Mouse (Mus musculus) intestine, embryonic 16.5 days (tissue): ENCODE results near the gene Tenm3. TPM values are rescaled to one million over a fixed set of nuclear protein-coding genes. Genes with fewer than 3 reads are reported as not detected.

Experiments
- ATAC-seq: fragments of 200-750 bp; cut with Nextera tagmentation; 2 replicates; pipeline ENCODE4 v1.8.0; 2017; ENCODE audit warnings: moderate TSS enrichment, moderate library complexity
- H3K27ac ChIP-seq: fragments of 300-500 bp; sonication (generic); 2 replicates; pipeline ENCODE4 v1.5.1; 2014; ENCODE audit warnings: mild to moderate bottlenecking, low read length
- H3K27me3 ChIP-seq: fragments of 300-500 bp; sonication (generic); replicated peaks from 2 replicates; pipeline ENCODE4 v1.6.1; 2014; ENCODE audit warnings: low read length, control low read depth, mixed read lengths; ENCODE audit not compliant: control insufficient read depth, insufficient read depth
- H3K36me3 ChIP-seq: fragments of 300-500 bp; sonication (generic); 2 replicates; pipeline ENCODE4 v1.6.1; 2014; ENCODE audit warnings: low read length, control low read depth; ENCODE audit not compliant: control insufficient read depth, insufficient read depth
- H3K4me1 ChIP-seq: fragments of 300-500 bp; sonication (generic); 2 replicates; pipeline ENCODE4 v1.6.1; 2014; ENCODE audit warnings: low read length, control low read depth, mixed read lengths; ENCODE audit not compliant: control insufficient read depth, insufficient read depth
- H3K4me2 ChIP-seq: fragments of 300-500 bp; sonication (generic); 2 replicates; pipeline ENCODE4 v1.6.1; 2014; ENCODE audit warnings: low read depth, low read length, control low read depth
- H3K4me3 ChIP-seq: fragments of 300-500 bp; sonication (generic); 2 replicates; pipeline ENCODE4 v1.5.1; 2014; ENCODE audit warnings: mild to moderate bottlenecking, low read length
- H3K9ac ChIP-seq: fragments of 300-500 bp; sonication (generic); 2 replicates; pipeline ENCODE4 v1.6.1; 2014; ENCODE audit warnings: low read depth, low read length
- H3K9me3 ChIP-seq: fragments of 300-500 bp; sonication (generic); 2 replicates; pipeline ENCODE4 v1.6.1; 2016; ENCODE audit warnings: low read length, control low read depth; ENCODE audit not compliant: control insufficient read depth
- WGBS: fragments of 180-500 bp; shearing (Covaris S2); extraction: QIAGEN DNeasy Blood & Tissue Kit; methylation state at CpG from one replicate; pipeline ENCODE4 v1.1.7; 2014; 5-methylcytosine and 5-hydroxymethylcytosine counted together
- polyA plus RNA-seq: library from polyadenylated mRNA; unstranded; fragments of >200 nt; fragmentation: Nextera tagmentation; extraction: Ambion mirVana; gene quantifications from 2 replicates; pipeline ENCODE4 v1.2.1, GENCODE M21; 2015

Tenm3 gene
- polyA plus RNA-seq, 1 experiment from 2014 or later = 11.3 TPM

DNA sequence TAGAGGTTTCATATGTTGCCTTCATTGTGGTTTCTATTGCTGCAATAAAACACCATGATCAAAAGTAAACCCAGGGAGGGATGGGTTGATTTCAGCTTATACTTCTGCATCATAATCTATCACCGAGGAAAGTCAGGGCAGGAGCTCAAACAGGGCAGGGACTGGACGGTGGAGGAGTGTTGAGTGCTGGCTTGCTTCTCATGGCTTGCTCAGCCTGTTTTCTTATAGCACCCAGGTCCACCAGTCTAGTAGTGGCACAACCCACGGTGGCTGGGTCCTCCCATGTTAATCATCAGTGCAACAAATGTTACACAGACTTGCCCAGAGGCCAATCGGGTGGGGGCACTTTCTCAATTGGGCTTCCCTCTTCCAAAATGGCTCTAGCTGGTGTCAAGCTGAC, 205.6 kb downstream of the Tenm3 start:
- no peak overlapping the region for H3K9ac ChIP-seq
- no peak overlapping the region for H3K4me2 ChIP-seq
- WGBS = 72% methylated on average over 4 of the region's 4 CpGs
- no peaks in the 10 kb centered on the region for H3K36me3 ChIP-seq
- ATAC-seq = no peak; the same call in 1 of the 2 replicates
- H3K4me1 ChIP-seq = peaks cover 5% of the 10 kb centered on the region; the same call in 1 of the 2 replicates
- no peak overlapping the region for H3K27ac ChIP-seq
- no peaks in the 10 kb centered on the region for H3K9me3 ChIP-seq
- H3K4me3 ChIP-seq = no peak overlapping the region
- no peaks in the 10 kb centered on the region for H3K27me3 ChIP-seq

GRCm38 (mm10) chr8:48636979-48637378, 206.8 kb downstream of the Tenm3 start:
- H3K4me1 ChIP-seq = peaks cover 5% of the 10 kb centered on the region; the same call in 1 of the 2 replicates
- ATAC-seq = peak; percentile 73
- H3K36me3 ChIP-seq = no peaks in the 10 kb centered on the region
- no peak overlapping the region for H3K9ac ChIP-seq
- no peak overlapping the region for H3K4me3 ChIP-seq
- no peaks in the 10 kb centered on the region for H3K27me3 ChIP-seq
- no peaks in the 10 kb centered on the region for H3K9me3 ChIP-seq
- peak overlapping the region; percentile 6; the same call in 1 of the 2 replicates for H3K27ac ChIP-seq
- WGBS = 72% methylated on average over 5 of the region's 5 CpGs
- no peak overlapping the region for H3K4me2 ChIP-seq

DNA sequence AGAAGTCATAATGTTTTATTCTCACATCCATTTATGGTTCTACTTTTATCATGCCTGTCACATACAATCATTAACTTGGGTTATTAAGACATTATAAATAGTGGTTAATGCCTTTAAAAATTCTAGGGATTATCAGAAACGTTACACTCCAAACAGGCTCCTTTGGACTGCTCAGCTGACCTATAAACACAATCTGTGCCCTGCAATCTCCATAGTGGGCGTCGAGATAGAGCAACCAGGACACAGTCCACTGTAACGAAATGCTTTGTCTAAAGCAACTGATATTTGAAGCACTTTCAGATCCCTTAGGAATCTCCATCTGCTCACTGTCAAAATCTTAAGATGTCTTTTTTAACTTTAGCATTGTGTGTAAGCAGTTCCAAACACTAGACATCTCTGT, 207.9 kb downstream of the Tenm3 start:
- no peak overlapping the region for H3K27ac ChIP-seq
- H3K9ac ChIP-seq = no peak overlapping the region
- H3K27me3 ChIP-seq = no peaks in the 10 kb centered on the region
- no peak overlapping the region for H3K4me3 ChIP-seq
- H3K9me3 ChIP-seq = no peaks in the 10 kb centered on the region
- H3K36me3 ChIP-seq = no peaks in the 10 kb centered on the region
- ATAC-seq = peak; percentile 60
- H3K4me1 ChIP-seq = peaks cover 5% of the 10 kb centered on the region; the same call in 1 of the 2 replicates
- 34% methylated on average over 4 of the region's 4 CpGs for WGBS
- H3K4me2 ChIP-seq = no peak overlapping the region

- Histone ChIP-seq H3K4me2 (no peak overlapping the region), H3K36me3 (no peaks in the 10 kb centered on the region), H3K4me1 (peaks cover 5% of the 10 kb centered on the region; the same call in 1 of the 2 replicates), H3K9ac (no peak overlapping the region), H3K9me3 (no peaks in the 10 kb centered on the region), H3K27ac (no peak overlapping the region), H3K4me3 (no peak overlapping the region), H3K27me3 (no peaks in the 10 kb centered on the region)
- ATAC-seq = no peak
- WGBS = 50% methylated on average over 8 of the region's 8 CpGs
Observed at GRCm38 (mm10) chr8:48633426-48633825, 210.3 kb downstream of the Tenm3 start.

- no peaks in the 10 kb centered on the region for H3K27me3 ChIP-seq
- no peaks in the 10 kb centered on the region for H3K9me3 ChIP-seq
- no peak overlapping the region for H3K27ac ChIP-seq
- no peak overlapping the region for H3K9ac ChIP-seq
- no peak overlapping the region for H3K4me3 ChIP-seq
- WGBS = 90% methylated on average over 11 of the region's 11 CpGs
- no peaks in the 10 kb centered on the region for H3K36me3 ChIP-seq
- no peak for ATAC-seq
- no peaks in the 10 kb centered on the region for H3K4me1 ChIP-seq
- no peak overlapping the region for H3K4me2 ChIP-seq
Observed at GRCm38 (mm10) chr8:48622517-48623153, 221.1 kb downstream of the Tenm3 start.

GRCm38 (mm10) chr8:48615088-48615487, 228.7 kb downstream of the Tenm3 start:
- Histone ChIP-seq H3K4me1 (no peaks in the 10 kb centered on the region; the same call in 1 of the 2 replicates), H3K4me3 (no peak overlapping the region), H3K27ac (no peak overlapping the region), H3K9me3 (no peaks in the 10 kb centered on the region), H3K4me2 (no peak overlapping the region), H3K36me3 (no peaks in the 10 kb centered on the region), H3K9ac (no peak overlapping the region), H3K27me3 (no peaks in the 10 kb centered on the region)
- no peak for ATAC-seq
- WGBS = 38% methylated on average over 8 of the region's 8 CpGs

DNA sequence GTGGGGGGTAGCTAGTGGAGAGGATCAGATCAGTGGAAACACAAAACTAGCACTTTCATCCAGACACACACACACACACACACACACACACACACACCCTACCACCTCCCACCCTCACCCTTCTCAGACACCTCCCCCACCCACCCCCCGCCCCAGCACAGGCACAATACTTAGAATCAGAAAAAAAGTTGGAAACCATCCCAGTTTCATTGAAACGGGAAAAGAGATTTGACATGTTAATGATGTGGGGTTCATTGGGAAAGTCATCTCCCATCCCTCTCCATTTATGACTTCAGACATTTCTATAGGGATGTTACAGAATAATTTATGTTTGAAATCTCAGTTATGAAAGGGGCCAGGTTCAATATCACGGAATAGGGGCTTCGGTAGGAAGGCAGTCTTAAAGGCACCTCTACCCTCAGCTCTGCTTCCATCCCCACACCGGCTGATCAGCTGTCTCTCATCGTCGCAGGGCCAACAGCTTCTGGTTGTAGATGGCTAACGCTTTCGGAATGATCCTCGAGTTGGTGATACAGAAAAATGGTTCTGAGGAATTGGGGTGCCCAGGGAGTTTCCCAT, 231.7 kb downstream of the Tenm3 start:
- H3K4me3 ChIP-seq = no peak overlapping the region
- 81% methylated on average over 10 of the region's 10 CpGs for WGBS
- no peak for ATAC-seq
- H3K4me2 ChIP-seq = no peak overlapping the region
- no peak overlapping the region for H3K9ac ChIP-seq
- no peaks in the 10 kb centered on the region for H3K9me3 ChIP-seq
- H3K27me3 ChIP-seq = no peaks in the 10 kb centered on the region
- no peak overlapping the region for H3K27ac ChIP-seq
- no peaks in the 10 kb centered on the region for H3K36me3 ChIP-seq
- no peaks in the 10 kb centered on the region; the same call in 1 of the 2 replicates for H3K4me1 ChIP-seq

DNA sequence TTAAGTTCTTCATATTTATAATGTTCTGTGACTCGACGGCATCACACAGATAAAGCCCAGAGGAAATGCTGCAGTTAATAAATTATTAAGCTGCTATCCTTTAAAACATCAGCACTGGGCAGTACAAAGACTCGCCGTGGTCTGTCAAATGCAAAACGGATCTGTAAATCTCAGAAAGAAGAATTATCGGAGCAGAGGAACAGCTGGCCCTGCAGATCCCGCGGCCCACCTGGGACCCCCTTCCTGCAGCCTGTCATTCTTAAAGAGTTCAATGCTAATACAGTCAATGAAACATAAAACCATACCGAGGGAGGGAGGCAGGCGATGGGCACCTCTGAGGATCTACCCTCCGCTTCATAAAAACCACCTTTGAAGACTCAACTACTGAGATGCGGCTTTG, 232.6 kb downstream of the Tenm3 start:
- no peaks in the 10 kb centered on the region for H3K27me3 ChIP-seq
- H3K4me3 ChIP-seq = no peak overlapping the region
- H3K9ac ChIP-seq = no peak overlapping the region
- no peaks in the 10 kb centered on the region for H3K36me3 ChIP-seq
- H3K4me2 ChIP-seq = no peak overlapping the region
- H3K4me1 ChIP-seq = no peaks in the 10 kb centered on the region; the same call in 1 of the 2 replicates
- no peak overlapping the region for H3K27ac ChIP-seq
- no peaks in the 10 kb centered on the region for H3K9me3 ChIP-seq
- ATAC-seq = no peak
- WGBS = 54% methylated on average over 12 of the region's 12 CpGs

GRCm38 (mm10) chr8:48610316-48610715, 233.4 kb downstream of the Tenm3 start:
- Histone ChIP-seq H3K4me2 (no peak overlapping the region), H3K9ac (no peak overlapping the region), H3K36me3 (no peaks in the 10 kb centered on the region), H3K9me3 (no peaks in the 10 kb centered on the region), H3K27ac (no peak overlapping the region), H3K27me3 (no peaks in the 10 kb centered on the region), H3K4me1 (no peaks in the 10 kb centered on the region), H3K4me3 (no peak overlapping the region)
- no peak for ATAC-seq
- 66% methylated on average over 6 of the region's 6 CpGs for WGBS
